Mouse (Mus musculus) limb, embryonic 12.5 days (tissue): Measurements from ENCODE around the gene Jazf1. TPM values are rescaled to one million over a fixed set of nuclear protein-coding genes. Genes with fewer than 3 reads are reported as not detected.
A peak's percentile ranks its signal among the peaks of the same experiment; 100 is the strongest.

Experiments
- ATAC-seq: fragments of 200-750 bp; cut with Nextera tagmentation; 2 replicates; pipeline ENCODE4 v1.8.0; 2017; ENCODE audit warnings: low read depth, moderate TSS enrichment; ENCODE audit not compliant: insufficient number of reproducible peaks, insufficient read depth, low FRiP score, low TSS enrichment
- H3K27ac ChIP-seq: fragments of 300-500 bp; sonication (generic); 2 replicates; pipeline ENCODE4 v1.5.1; 2016; ENCODE audit warnings: mild to moderate bottlenecking, moderate library complexity
- H3K27me3 ChIP-seq: fragments of 300-500 bp; sonication (generic); 2 replicates; pipeline ENCODE4 v1.6.1; 2016; ENCODE audit warnings: mild to moderate bottlenecking, moderate library complexity
- H3K36me3 ChIP-seq: fragments of 300-500 bp; sonication (generic); 2 replicates; pipeline ENCODE4 v1.6.1; 2016; ENCODE audit warnings: mild to moderate bottlenecking, moderate library complexity
- H3K4me1 ChIP-seq: fragments of 300-500 bp; sonication (generic); replicated peaks from 2 replicates; pipeline ENCODE4 v1.6.1; 2016
- H3K4me2 ChIP-seq: fragments of 300-500 bp; sonication (generic); 2 replicates; pipeline ENCODE4 v1.6.1; 2016; ENCODE audit warnings: mild to moderate bottlenecking, moderate library complexity
- H3K4me3 ChIP-seq: fragments of 300-500 bp; sonication (generic); replicated peaks from 2 replicates; pipeline ENCODE4 v1.5.1; 2016; ENCODE audit warnings: mild to moderate bottlenecking
- H3K9ac ChIP-seq: fragments of 300-500 bp; sonication (generic); replicated peaks from 2 replicates; pipeline ENCODE4 v1.6.1; 2016; ENCODE audit warnings: mild to moderate bottlenecking, moderate library complexity
- H3K9me3 ChIP-seq: fragments of 300-500 bp; sonication (generic); 2 replicates; pipeline ENCODE4 v1.6.1; 2016; ENCODE audit warnings: mild to moderate bottlenecking, moderate library complexity
- WGBS: fragments of 180-500 bp; shearing (Covaris S2); methylation state at CpG from one replicate; pipeline ENCODE4 v1.1.7; 2016; 5-methylcytosine and 5-hydroxymethylcytosine counted together
- polyA plus RNA-seq: library from polyadenylated mRNA; unstranded; fragments of >200 nt; fragmentation: Nextera tagmentation; extraction: Ambion mirVana; gene quantifications from 2 replicates; pipeline ENCODE4 v1.2.1, GENCODE M21; 2016

Jazf1 gene
- polyA plus RNA-seq, 1 experiment from 2014 or later, result 12.8 TPM

- H3K36me3 ChIP-seq, result no peaks in the 10 kb centered on the region
- no peaks in the 10 kb centered on the region for H3K9me3 ChIP-seq
- H3K4me3 ChIP-seq, result no peak overlapping the region
- no peak overlapping the region for H3K9ac ChIP-seq
- H3K27me3 ChIP-seq, result no peaks in the 10 kb centered on the region; the same call in 1 of the 2 replicates
- H3K4me1 ChIP-seq, result peaks cover 26% of the 10 kb centered on the region
- H3K4me2 ChIP-seq, result no peak overlapping the region
- H3K27ac ChIP-seq, result no peak overlapping the region
- 80% methylated on average over 4 of the region's 4 CpGs for WGBS
- no peak for ATAC-seq
Observed at GRCm38 (mm10) chr6:52926947-52927346, 141.5 kb downstream of the Jazf1 start.

DNA sequence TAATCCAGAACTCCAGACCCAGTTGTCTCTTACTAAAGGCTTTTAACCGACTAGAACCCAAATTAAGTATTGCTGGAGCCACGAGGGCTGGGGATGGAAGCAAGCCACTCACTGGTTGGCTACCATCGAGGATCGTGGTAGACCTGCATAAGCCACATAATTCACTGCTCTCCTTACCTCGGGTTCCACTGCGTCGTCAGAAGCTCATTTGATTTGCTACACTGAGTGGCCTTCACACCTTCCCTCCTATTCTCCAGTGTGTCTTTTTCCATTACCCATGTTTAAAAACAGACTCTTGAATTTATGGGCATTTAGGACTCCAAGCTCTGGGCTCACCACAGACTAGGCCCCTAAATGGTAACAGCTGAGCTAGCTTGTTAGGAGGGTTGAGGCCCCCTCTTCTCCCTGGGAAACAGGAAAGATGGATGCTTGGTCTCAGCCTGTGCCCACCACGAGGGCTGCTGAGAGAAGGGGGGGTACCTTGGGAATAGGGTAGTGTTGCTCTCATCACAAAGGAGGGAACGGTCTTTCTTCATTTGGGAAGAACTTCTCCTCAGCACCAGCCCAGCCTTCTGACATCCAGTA, 142.9 kb downstream of the Jazf1 start:
- ATAC-seq, result peak; percentile 90
- 28% methylated on average over 9 of the region's 9 CpGs for whole genome bisulfite sequencing
- no peaks in the 10 kb centered on the region for H3K9me3 ChIP-seq
- H3K4me3 ChIP-seq, result no peak overlapping the region
- H3K27ac ChIP-seq, result peak overlapping the region; percentile 78
- peaks cover 26% of the 10 kb centered on the region for H3K4me1 ChIP-seq
- no peaks in the 10 kb centered on the region; the same call in 1 of the 2 replicates for H3K27me3 ChIP-seq
- no peak overlapping the region for H3K9ac ChIP-seq
- no peak overlapping the region for H3K4me2 ChIP-seq
- H3K36me3 ChIP-seq, result no peaks in the 10 kb centered on the region

GRCm38 (mm10) chr6:52921248-52921647, 147.2 kb downstream of the Jazf1 start:
- no peaks in the 10 kb centered on the region for H3K36me3 ChIP-seq
- H3K9ac ChIP-seq, result no peak overlapping the region
- H3K4me1 ChIP-seq, result peaks cover 35% of the 10 kb centered on the region
- H3K27me3 ChIP-seq, result peaks cover 6% of the 10 kb centered on the region; the same call in 1 of the 2 replicates
- H3K4me3 ChIP-seq, result no peak overlapping the region
- no peak overlapping the region for H3K4me2 ChIP-seq
- 81% methylated on average over 6 of the region's 6 CpGs for WGBS
- no peak for ATAC-seq
- no peaks in the 10 kb centered on the region for H3K9me3 ChIP-seq
- no peak overlapping the region for H3K27ac ChIP-seq

- WGBS, result 86% methylated on average over 6 of the region's 6 CpGs
- Histone ChIP-seq H3K4me2 (no peak overlapping the region), H3K27me3 (peaks cover 6% of the 10 kb centered on the region; the same call in 1 of the 2 replicates), H3K9me3 (no peaks in the 10 kb centered on the region), H3K36me3 (no peaks in the 10 kb centered on the region), H3K9ac (no peak overlapping the region), H3K27ac (no peak overlapping the region), H3K4me1 (peaks cover 30% of the 10 kb centered on the region), H3K4me3 (no peak overlapping the region)
- ATAC-seq, result no peak
Observed at GRCm38 (mm10) chr6:52920719-52921118, 147.7 kb downstream of the Jazf1 start.

GRCm38 (mm10) chr6:52919442-52919841, 149.0 kb downstream of the Jazf1 start:
- Histone ChIP-seq H3K36me3 (no peaks in the 10 kb centered on the region), H3K9ac (no peak overlapping the region), H3K27ac (no peak overlapping the region), H3K4me2 (no peak overlapping the region), H3K27me3 (peaks cover 6% of the 10 kb centered on the region; the same call in 1 of the 2 replicates), H3K4me3 (no peak overlapping the region), H3K4me1 (peaks cover 17% of the 10 kb centered on the region), H3K9me3 (no peaks in the 10 kb centered on the region)
- ATAC-seq, result no peak
- WGBS, result 57% methylated on average over 7 of the region's 7 CpGs

DNA sequence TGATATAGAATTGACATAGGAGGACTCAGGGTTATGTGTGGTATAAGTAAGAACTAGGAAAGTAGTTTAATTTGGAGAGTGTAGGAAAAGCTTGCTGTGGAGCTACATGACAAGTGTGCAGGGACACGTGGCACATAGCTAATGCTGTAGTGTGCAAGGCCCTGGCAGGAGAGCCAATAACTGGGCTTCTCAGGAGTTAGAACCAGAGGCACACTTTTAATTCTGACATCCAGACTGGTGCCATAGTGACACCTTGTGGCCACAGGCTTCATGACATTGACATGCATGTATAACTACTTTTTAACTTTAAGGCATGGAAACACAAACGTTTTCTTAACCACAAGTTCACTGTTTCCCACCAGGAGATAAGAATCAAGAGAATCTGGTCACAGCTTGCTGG, 149.5 kb downstream of the Jazf1 start:
- H3K27ac ChIP-seq, result no peak overlapping the region
- WGBS, result 0% methylated on average over 2 of the region's 2 CpGs
- H3K27me3 ChIP-seq, result peaks cover 6% of the 10 kb centered on the region; the same call in 1 of the 2 replicates
- H3K4me2 ChIP-seq, result no peak overlapping the region
- ATAC-seq, result 0 out of 2 replicates have a peak, but pooled peaks have one; percentile 56
- H3K9ac ChIP-seq, result no peak overlapping the region
- no peaks in the 10 kb centered on the region for H3K9me3 ChIP-seq
- no peak overlapping the region for H3K4me3 ChIP-seq
- H3K4me1 ChIP-seq, result peaks cover 17% of the 10 kb centered on the region
- H3K36me3 ChIP-seq, result no peaks in the 10 kb centered on the region

DNA sequence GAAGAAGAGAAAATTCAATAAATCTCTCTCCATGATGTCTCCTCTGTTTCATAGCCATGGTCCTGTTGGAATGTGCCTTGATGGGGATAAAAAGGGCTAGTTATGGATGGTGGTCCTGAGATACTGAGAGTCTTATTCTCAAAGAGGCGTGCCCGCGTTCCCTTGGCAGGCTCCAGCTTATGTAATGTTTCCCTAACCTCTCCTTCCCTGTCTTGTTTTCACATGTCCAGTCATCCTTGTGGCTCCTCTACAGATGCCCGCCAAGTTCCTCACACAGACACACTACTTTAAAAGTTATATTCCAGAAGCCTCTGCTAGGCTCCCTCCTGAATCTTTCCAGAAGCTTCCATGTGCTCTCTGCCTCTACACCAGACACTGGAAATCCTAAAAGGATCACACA, 151.0 kb downstream of the Jazf1 start:
- Histone ChIP-seq H3K9me3 (no peaks in the 10 kb centered on the region), H3K4me2 (no peak overlapping the region), H3K27me3 (peaks cover 6% of the 10 kb centered on the region; the same call in 1 of the 2 replicates), H3K9ac (no peak overlapping the region), H3K4me1 (peaks cover 29% of the 10 kb centered on the region), H3K27ac (no peak overlapping the region), H3K36me3 (no peaks in the 10 kb centered on the region), H3K4me3 (no peak overlapping the region)
- 91% methylated on average over 4 of the region's 4 CpGs for WGBS
- ATAC-seq, result no peak

- no peak for ATAC-seq
- no peaks in the 10 kb centered on the region for H3K36me3 ChIP-seq
- H3K4me2 ChIP-seq, result no peak overlapping the region
- H3K4me3 ChIP-seq, result no peak overlapping the region
- H3K27me3 ChIP-seq, result peaks cover 6% of the 10 kb centered on the region; the same call in 1 of the 2 replicates
- WGBS, result 92% methylated on average over 3 of the region's 3 CpGs
- no peak overlapping the region for H3K9ac ChIP-seq
- H3K4me1 ChIP-seq, result peaks cover 32% of the 10 kb centered on the region
- no peak overlapping the region for H3K27ac ChIP-seq
- H3K9me3 ChIP-seq, result no peaks in the 10 kb centered on the region
Observed at GRCm38 (mm10) chr6:52916836-52917376, 151.5 kb downstream of the Jazf1 start.

DNA sequence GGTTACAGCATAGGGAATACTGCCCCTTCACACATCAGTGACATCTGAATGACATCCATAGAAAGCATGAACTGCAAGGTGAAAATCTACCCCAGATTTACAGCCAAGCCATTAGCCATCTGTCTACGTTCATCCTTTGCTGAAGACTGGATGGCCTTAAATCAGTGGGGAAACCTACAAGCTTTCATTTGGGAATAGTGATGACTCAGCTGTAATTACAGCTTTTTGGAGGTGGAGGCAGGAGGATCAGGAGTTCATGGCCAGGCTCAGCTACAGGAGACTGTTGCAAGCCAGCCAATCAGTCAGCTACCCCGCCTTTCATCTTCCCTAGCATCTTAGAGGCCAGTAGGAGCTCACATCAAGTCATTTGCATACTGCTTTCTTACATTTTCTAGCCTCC, 153.5 kb downstream of the Jazf1 start:
- Histone ChIP-seq H3K9me3 (no peaks in the 10 kb centered on the region), H3K4me3 (no peak overlapping the region), H3K27ac (no peak overlapping the region), H3K4me1 (peaks cover 40% of the 10 kb centered on the region), H3K4me2 (no peak overlapping the region), H3K36me3 (no peaks in the 10 kb centered on the region), H3K27me3 (peaks cover 5% of the 10 kb centered on the region; the same call in 1 of the 2 replicates), H3K9ac (no peak overlapping the region)
- 67% methylated on average over 2 of the region's 2 CpGs for WGBS
- ATAC-seq, result no peak

GRCm38 (mm10) chr6:52912143-52912918, 156.1 kb downstream of the Jazf1 start:
- Histone ChIP-seq H3K4me1 (peaks cover 24% of the 10 kb centered on the region), H3K9ac (no peak overlapping the region), H3K36me3 (no peaks in the 10 kb centered on the region), H3K27ac (no peak overlapping the region), H3K9me3 (no peaks in the 10 kb centered on the region), H3K27me3 (no peaks in the 10 kb centered on the region; the same call in 1 of the 2 replicates), H3K4me3 (no peak overlapping the region), H3K4me2 (no peak overlapping the region)
- 76% methylated on average over 5 of the region's 5 CpGs for WGBS
- ATAC-seq, result no peak

GRCm38 (mm10) chr6:52906801-52907200, 161.6 kb downstream of the Jazf1 start:
- ATAC-seq, result no peak
- Histone ChIP-seq H3K27me3 (no peaks in the 10 kb centered on the region; the same call in 1 of the 2 replicates), H3K9me3 (no peaks in the 10 kb centered on the region), H3K4me3 (no peak overlapping the region), H3K4me1 (peaks cover 7% of the 10 kb centered on the region), H3K36me3 (no peaks in the 10 kb centered on the region), H3K4me2 (no peak overlapping the region), H3K9ac (no peak overlapping the region), H3K27ac (no peak overlapping the region)
- WGBS, result 77% methylated on average over 5 of the region's 5 CpGs
